ENCODE assay signal across 18 mouse cellular contexts in genomic region chr10:17355476-17355875, GRCm38 (mm10).
A peak's percentile ranks its signal among the peaks of the same experiment; 100 is the strongest.
DNase-seq lines count a peak whose midpoint lies in the region; ATAC-seq and TF ChIP-seq lines count a peak whose summit lies in the region.
"Had no signal": no experiment of that assay in that cellular context is flagged by ENCODE, and none has a peak within 500 bp of the region (broad histone marks: within the 10 kb centered on the region; RNA-seq: fewer than 3 reads in every experiment).

No protein-coding gene starts in this region.

- no peak overlapping the region for H3K4me3 ChIP-seq in forebrain, embryonic 10.5 days
- no peak overlapping the region for H3K4me3 ChIP-seq in forebrain, embryonic 16.5 days (replicated peaks; ENCODE audit: low read length)
- no peak overlapping the region for H3K4me3 ChIP-seq in kidney, adult 2 months (ENCODE audit: insufficient read depth, low read depth, low read length)
- H3K4me3 ChIP-seq: erythroblast, embryonic 14.5 days; heart, embryonic 10.5 days; neural tube, embryonic 13.5 days had no signal

- no peaks in the 10 kb centered on the region for H3K9me3 ChIP-seq in forebrain, embryonic 10.5 days
- H3K9me3 ChIP-seq in forebrain, embryonic 16.5 days (ENCODE audit: control insufficient read depth, low read length): no peaks in the 10 kb centered on the region
- H3K9me3 ChIP-seq: G1E; heart, embryonic 10.5 days; neural tube, embryonic 13.5 days had no signal

- TF ChIP-seq CTCF in kidney, adult 2 months (conservative IDR thresholded peaks at IDR 0.05; ENCODE audit: insufficient read depth, insufficient read length, low read depth, low read length): no peak

- H3K4me2 ChIP-seq in forebrain, embryonic 16.5 days (ENCODE audit: low read length): no peak overlapping the region
- H3K4me2 ChIP-seq: hindbrain, embryonic 14.5 days; midbrain, embryonic 11.5 days; neural tube, embryonic 13.5 days had no signal

- WGBS in forebrain, embryonic 10.5 days: 21% methylated on average over 4 of the region's 4 CpGs
- 12% methylated on average over 4 of the region's 4 CpGs for WGBS in forebrain, embryonic 16.5 days
- WGBS in kidney, adult 2 months: 47% methylated on average over 4 of the region's 4 CpGs

- no peaks in the 10 kb centered on the region for H3K36me3 ChIP-seq in forebrain, embryonic 10.5 days (replicated peaks)
- H3K36me3 ChIP-seq in forebrain, embryonic 16.5 days (ENCODE audit: control insufficient read depth, insufficient read depth): no peaks in the 10 kb centered on the region
- no peaks in the 10 kb centered on the region for H3K36me3 ChIP-seq in kidney, adult 2 months (ENCODE audit: control insufficient read depth, insufficient read depth, low read length)
- H3K36me3 ChIP-seq: G1E; heart, embryonic 10.5 days; neural tube, embryonic 13.5 days had no signal

- H3K27ac ChIP-seq in forebrain, embryonic 10.5 days: peak overlapping the region; percentile 68
- H3K27ac ChIP-seq in forebrain, embryonic 16.5 days (ENCODE audit: low read length): no peak overlapping the region
- H3K27ac ChIP-seq in kidney, adult 2 months (ENCODE audit: insufficient read depth, low read depth, low read length): no peak overlapping the region
- H3K27ac ChIP-seq: heart, embryonic 10.5 days; hindbrain, embryonic 14.5 days; liver, embryonic 14.5 days; neural tube, embryonic 13.5 days had no signal

- H3K4me1 ChIP-seq in forebrain, embryonic 10.5 days: peaks cover 36% of the 10 kb centered on the region
- H3K4me1 ChIP-seq in forebrain, embryonic 16.5 days (replicated peaks; ENCODE audit: control insufficient read depth, insufficient read depth, low read length): peaks cover 5% of the 10 kb centered on the region; the same call in 1 of the 2 replicates
- no peaks in the 10 kb centered on the region for H3K4me1 ChIP-seq in kidney, adult 2 months (ENCODE audit: control insufficient read depth, insufficient read depth, low read length)

- H3K9ac ChIP-seq in forebrain, embryonic 16.5 days (replicated peaks; ENCODE audit: low read depth, low read length): no peak overlapping the region
- H3K9ac ChIP-seq: hindbrain, embryonic 14.5 days; liver, embryonic 14.5 days; neural tube, embryonic 13.5 days had no signal

- no peaks in the 10 kb centered on the region for H3K27me3 ChIP-seq in forebrain, embryonic 10.5 days (ENCODE audit: poor library complexity, severe bottlenecking)
- no peaks in the 10 kb centered on the region for H3K27me3 ChIP-seq in forebrain, embryonic 16.5 days (replicated peaks; ENCODE audit: control insufficient read depth, insufficient read depth, low read length)
- no peaks in the 10 kb centered on the region for H3K27me3 ChIP-seq in kidney, adult 2 months (replicated peaks; ENCODE audit: control insufficient read depth, insufficient read depth, low read length)
- H3K27me3 ChIP-seq: neural tube, embryonic 13.5 days had no signal

- no peak for ATAC-seq in forebrain, embryonic 16.5 days

- no peak for TF ChIP-seq POLR2A in kidney, adult 2 months (IDR thresholded peaks at IDR 0.05; ENCODE audit: low read depth, low read length)

- no peak for DNase-seq in forebrain, embryonic 10.5 days (ENCODE audit: extremely low spot score, low spot score)
- peak; percentile 19 for DNase-seq in kidney, adult 2 months
- DNase-seq in kidney, postnatal 14 days: no peak
- peak; percentile 16 for DNase-seq in retina, postnatal 1 day
- no peak for DNase-seq in retina, embryonic 14.5 days (ENCODE audit: low spot score)
- peak; percentile 43 for DNase-seq in lung, postnatal 36 days
- no peak for DNase-seq in right cerebral cortex, postnatal 25 days
- DNase-seq: B cell, adult 2 months; cerebellum, postnatal 25 days; thymus, postnatal 25 days had no signal

Comparison
In these comparisons a context has a peak if more than half of its experiments do, and no peak if none do; other contexts are left out.
1. DNase-seq: peak in kidney, adult 2 months (single experiment), retina, postnatal 1 day (single experiment) and lung, postnatal 36 days (single experiment); none in forebrain, embryonic 10.5 days (single experiment), kidney, postnatal 14 days (single experiment), retina, embryonic 14.5 days (single experiment) and right cerebral cortex, postnatal 25 days (single experiment).